Mouse (Mus musculus) stomach, embryonic 14.5 days (tissue): Measurements from ENCODE around the gene 1600012H06Rik. TPM values are rescaled to one million over a fixed set of nuclear protein-coding genes. Genes with fewer than 3 reads are reported as not detected.

ENCODE experiments used
- polyA plus RNA-seq: library from polyadenylated mRNA; unstranded; fragments of >200 nt; fragmentation: Nextera tagmentation; extraction: Ambion mirVana; gene quantifications from 2 replicates; pipeline ENCODE4 v1.2.1, GENCODE M21; 2014

The 1600012H06Rik gene
- polyA plus RNA-seq, 1 experiment from 2014 or later: 35.5 TPM

Other genes with a start within 250 kb of the 1600012H06Rik start
- 32.6 and 37.5 TPM in 2 replicates for gene Thbs2, start 248.9 kb upstream of the 1600012H06Rik start, polyA plus RNA-seq
- gene Wdr27, start within 50 bp of the 1600012H06Rik start, polyA plus RNA-seq: 6.2 and 6.7 TPM in 2 replicates
- 42.1 and 55.0 TPM in 2 replicates for gene Phf10, start 18.1 kb downstream of the 1600012H06Rik start, polyA plus RNA-seq
- gene 9030025P20Rik, start 35.3 kb downstream of the 1600012H06Rik start, polyA plus RNA-seq: 8.1 and 9.8 TPM in 2 replicates
- 0.56 TPM in 1 of 2 replicates, not detected in the other for gene Gm3417, start 35.6 kb downstream of the 1600012H06Rik start, polyA plus RNA-seq
- 4.2 and 4.7 TPM in 2 replicates for gene Gm3435, start 67.0 kb downstream of the 1600012H06Rik start, polyA plus RNA-seq
- 80.8 and 97.4 TPM in 2 replicates for gene Ermard, start 98.0 kb downstream of the 1600012H06Rik start, polyA plus RNA-seq
- gene Tcte3, start 98.3 kb downstream of the 1600012H06Rik start, polyA plus RNA-seq: not detected in 2 replicates
- gene Gm3448, start 98.4 kb downstream of the 1600012H06Rik start, polyA plus RNA-seq: 4.7 and 5.0 TPM in 2 replicates